Mouse (Mus musculus): ENCODE measurements around the gene Lman2.

The Lman2 gene

DNA sequence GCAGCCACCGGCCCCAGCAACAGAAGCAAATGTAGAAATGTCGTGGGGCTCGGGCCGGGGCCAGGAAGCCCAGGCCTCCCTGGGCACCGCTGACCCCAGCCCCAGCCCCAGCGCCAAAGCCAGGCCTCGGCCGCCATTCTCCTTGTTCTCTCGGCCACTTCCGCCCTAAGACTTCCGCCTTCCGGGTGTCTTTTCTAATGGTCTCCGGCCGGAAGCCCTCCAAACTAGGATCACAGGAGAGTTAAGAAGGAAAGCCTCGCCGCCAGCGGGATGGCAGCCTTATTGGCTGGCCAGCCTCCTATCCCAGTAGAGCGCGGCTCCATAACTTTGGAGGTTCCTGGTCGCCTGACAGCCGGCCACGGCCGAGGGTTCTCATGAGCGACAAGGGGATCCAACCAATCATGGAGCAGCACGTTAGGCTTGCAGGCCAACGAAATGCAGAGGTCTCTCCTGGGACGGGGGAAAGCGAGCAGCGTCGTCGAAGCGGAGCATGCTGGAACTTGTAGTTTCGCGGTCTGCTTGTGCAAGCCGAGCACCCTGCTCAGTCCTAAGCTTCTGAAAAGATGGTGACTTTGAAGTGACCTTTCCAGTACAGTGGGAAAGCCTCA is at the start of gene Lman2:
TSS of gene Lman2 (minus strand) at position 331 of the 608 bp plus-strand sequence.
- DNase-seq: peak; percentile 88

DNA sequence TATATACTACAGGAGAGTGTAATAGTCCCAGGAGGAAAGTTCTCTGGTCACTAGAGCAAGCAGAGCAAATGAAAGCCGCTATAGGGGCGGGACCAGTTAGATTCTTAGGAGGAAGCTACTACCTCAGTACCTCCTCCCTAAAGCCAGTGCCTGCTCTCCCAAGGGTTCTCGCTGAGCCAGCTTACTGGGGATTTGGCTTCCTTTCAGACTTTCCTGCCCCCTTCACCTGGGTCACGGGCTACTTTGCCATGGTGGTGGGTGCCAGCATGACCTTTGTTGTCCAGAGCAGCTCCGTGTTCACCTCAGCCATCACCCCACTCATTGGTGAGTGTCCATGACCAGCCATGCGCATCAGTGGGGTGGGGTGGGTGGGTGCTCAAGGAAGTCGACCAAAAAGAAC is 49.2 kb upstream of the Lman2 start:
- DNase-seq: no peak

GRCm38 (mm10) chr13:55408546-55409120 is 46.0 kb upstream of the Lman2 start:
- no peak for DNase-seq

DNA sequence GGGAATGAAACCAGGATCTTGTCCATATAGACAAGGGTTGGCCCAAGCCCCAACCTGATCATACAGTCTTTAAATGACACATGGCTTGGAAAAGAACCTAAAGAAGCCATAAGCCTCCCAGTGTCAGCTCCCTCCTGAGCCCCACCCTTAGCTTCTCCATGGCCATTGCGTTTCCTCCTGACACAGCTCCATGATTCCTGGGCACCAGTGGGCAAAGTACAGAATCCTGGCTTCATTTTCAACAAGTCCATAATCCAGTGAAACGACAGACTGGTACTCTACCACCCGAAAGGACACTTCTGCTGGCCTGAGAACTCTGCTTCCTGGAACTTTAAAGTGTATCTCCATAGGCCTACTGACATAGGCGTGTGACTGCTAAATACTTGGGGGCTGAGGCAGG is 44.8 kb upstream of the Lman2 start:
- no peak for DNase-seq

DNA sequence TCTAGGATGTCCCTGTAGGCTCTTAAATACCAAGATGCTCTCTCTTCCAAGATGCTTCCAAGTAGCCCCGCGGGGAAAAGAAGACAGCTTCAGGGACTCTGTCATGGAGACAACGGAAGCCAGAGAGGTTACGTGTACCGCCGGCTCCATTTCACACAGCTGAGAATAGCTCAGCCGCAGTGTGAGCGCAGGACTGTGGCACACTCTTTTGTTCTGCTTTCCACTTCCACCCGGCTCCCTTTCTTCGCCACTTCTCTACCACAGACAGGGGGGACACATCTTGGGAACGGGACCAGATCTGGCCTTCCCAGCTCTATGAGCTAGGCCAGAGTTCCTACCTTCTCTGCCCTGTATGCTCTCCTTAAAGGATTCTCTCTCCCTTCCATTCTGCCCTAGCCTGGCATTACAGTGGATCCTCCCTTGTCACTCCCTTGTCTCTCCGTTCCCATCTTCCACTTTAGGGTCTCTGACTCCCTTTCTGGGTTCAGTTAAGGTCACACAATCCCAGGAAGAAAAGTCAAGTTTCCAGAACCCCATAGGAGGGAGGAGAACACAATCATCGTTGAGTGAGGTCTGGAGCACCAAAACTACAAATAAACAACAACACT is 43.3 kb upstream of the Lman2 start:
- no peak for DNase-seq

DNA sequence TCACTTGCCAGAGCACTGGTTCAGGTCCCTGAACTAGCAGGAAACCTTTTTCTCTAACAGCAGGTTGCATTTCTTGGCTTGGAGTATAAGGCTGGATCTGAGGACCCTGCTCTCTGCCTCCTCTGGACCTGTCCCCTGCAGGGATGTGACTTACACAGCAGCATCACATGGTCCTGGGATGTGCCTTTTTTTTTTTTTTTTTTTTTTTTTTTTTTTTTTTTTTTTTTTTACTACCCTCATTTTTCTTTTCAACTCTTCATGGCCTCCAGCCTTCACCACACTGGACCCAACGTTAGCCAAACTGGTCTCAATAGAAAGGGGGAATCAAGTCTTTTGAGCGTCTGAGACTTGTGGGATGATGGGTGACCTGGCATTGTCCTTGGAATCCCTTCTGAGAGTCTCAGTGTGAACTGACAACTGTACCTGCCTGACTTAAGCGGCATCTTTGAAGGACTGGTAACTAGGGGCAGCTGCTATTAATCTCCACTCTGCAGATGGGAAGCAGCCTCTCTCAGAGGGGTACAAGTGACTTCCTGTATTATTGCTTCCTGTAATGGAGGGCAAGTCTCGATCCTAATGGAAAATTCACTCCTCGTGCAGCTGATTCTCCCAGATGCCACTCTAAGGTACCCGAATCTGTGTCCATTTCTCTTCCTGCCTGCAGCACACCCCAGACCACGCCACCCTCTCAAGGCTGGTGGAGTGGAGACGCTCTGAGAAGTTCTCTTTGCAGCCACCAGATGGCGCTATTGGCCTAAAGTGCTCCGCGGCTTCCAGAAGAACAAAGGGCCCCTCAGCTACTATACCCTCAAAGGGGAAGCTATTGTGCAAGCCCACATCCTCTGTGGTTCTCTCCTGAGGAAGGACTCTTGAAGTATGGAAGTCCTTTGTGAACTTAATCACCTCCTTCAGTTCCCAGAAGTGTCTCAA is 42.5 kb upstream of the Lman2 start:
- DNase-seq: peak; percentile 85

- no peak for DNase-seq
Observed at GRCm38 (mm10) chr13:55403935-55404852, 41.6 kb upstream of the Lman2 start.

DNA sequence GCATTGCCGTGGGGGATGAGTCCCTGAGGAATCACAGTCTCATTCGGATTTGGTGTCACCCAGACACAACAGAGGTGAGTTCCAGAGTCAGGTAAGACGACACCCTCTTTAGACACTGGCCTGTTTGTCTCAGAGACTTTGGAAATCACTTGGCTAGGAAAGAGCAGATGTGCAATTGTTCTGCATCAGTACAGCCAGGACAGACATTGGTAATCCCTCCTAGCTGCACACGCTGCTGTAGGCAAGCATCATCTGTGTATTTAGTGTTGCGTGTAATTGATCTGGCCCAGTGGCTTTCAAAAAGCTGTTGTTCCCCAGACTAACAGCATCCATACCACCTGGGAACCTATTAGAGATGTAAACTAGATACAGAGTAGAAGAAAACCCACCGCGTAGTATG is 40.7 kb upstream of the Lman2 start:
- DNase-seq: no peak

GRCm38 (mm10) chr13:55400039-55400346 is 37.4 kb upstream of the Lman2 start:
- no peak for DNase-seq

- DNase-seq: no peak
Observed at GRCm38 (mm10) chr13:55399300-55400038, 36.9 kb upstream of the Lman2 start.

DNA sequence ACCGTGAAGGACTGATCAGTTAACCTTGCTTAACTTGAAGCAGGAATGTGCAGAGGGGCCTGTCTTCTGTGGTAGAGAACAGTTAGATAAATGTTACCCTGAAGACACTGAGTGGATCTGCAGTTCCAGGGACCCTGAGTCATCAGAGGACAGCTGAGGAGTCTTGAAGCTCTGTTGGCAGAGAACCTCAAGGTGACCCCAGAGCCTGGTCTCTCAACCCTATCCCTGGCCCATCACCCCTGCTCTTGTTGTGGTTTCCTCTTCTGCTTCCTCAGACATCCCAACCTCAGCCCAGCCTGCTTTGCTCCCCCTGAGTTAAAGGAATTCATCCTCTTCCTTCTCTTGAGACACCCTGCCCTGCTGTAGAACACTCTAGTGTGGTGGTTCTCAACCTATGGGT is 35.5 kb upstream of the Lman2 start, which contains the start of gene Slc34a1:
TSS of gene Slc34a1 (plus strand) at position 100 of the 400 bp plus-strand sequence.
- no peak for DNase-seq

DNA sequence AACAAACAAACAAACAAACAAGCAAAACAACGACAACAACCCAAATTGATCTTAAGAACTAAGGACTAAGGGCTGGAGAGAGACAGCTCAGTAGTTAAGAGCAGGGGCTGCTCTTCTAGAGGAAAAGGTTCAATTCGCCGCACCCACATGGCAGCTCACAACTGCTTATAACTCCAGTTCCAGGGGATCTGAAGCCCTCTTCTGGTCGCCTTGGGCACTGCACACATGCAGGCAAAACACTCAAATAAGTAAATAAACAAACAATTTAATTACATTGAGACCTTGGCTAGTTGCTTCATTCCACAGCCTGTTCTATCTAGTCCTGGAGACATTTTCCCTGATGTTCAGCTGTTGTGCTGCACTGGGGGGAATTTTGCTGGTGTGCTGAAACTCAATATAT is 30.4 kb upstream of the Lman2 start:
- DNase-seq: no peak

DNA sequence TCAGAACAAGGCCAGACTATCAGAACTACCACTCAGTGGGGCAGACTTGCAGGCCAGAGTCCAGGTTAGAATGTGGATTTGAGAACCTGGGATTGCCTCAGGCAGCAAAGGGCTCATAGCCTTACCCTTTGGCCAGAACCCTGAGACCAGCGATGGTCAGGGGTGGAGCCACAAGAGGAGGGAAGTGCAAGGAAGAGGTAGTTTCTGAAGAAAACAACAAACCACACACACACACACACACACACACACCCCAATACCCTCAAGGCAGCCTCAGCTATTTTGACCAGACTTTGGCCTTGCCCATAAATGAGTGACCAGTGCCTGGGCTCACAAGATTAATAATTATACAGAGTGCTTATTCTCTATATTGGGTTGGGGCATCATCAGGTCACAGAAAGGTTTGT is 29.0 kb upstream of the Lman2 start:
- DNase-seq: no peak

DNA sequence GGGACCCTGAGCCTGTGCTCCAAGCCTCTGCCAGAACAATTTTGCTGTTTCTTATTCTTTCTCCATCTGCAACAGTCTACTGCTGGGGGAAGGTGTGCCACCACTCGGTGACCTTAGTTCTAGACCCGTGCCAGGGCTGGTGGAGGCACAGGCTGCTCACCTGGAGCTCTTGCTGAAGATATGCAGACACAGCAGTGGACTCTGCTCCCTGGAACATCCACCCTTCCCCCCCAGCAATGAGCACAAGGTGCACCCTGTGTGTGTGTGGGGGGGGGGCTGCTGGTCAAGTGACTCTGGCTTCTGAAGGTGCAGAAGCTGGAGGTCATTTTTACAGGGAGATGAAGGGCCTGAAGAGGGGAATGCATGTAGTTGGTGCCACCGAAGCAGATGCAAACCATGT is 28.1 kb upstream of the Lman2 start:
- DNase-seq: no peak

DNA sequence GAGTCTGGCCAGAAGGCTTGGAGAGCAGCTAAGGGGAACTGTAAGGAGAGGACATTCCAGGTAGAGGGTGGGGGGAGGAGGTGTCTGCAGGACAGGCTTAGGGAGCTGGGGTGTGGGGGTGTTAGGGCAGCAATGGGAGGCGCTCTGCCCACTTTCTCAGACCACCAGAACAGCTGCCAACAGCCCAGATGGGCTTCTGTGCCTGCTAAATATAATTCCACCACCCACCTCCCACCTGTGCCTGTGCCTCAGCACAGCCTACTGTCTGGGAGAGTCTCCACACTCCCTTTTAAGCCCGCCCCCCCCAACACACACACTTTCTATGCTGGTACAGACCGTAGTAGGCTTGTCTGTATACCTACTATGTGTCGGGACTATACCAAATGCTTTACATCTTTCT is 19.2 kb upstream of the Lman2 start:
- DNase-seq: no peak

- DNase-seq: no peak
Observed at GRCm38 (mm10) chr13:55378907-55379580, 16.5 kb upstream of the Lman2 start.

GRCm38 (mm10) chr13:55375877-55376276 is 13.3 kb upstream of the Lman2 start:
- DNase-seq: no peak

DNA sequence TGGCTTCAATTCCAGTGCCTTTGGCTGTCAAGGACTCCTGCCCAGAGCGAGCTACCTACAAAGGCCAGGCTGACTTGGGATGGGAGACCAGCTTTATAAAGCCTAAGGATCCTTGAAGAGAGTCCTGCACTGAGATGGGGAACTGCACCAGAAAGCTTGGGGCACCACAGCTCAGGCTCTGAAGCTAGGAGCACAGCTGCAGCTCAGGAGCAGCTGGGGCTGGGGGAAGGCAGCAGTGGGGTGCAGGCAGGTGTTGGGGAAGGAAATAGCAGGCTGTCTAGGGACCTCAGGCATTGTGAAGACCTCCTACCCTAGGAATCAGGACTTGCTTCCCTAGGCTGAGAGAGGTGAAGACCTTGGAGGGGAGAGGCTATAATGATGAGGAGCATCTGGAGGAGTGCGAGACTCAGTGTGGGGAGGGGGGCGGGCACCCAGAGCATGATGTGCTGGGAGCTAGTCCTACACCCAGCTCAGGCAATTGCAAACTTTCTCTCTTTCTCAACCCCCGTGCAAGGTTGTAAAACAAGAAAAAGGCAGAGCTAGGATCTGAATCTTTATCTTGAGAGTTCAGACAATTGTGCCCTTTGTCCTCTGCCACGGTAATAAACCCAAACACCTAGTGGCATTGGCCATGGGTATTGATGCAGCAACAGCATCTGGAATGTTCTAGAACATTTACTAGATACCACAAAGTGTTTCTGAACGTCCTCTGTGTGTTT is 11.8 kb upstream of the Lman2 start:
- no peak for DNase-seq

DNA sequence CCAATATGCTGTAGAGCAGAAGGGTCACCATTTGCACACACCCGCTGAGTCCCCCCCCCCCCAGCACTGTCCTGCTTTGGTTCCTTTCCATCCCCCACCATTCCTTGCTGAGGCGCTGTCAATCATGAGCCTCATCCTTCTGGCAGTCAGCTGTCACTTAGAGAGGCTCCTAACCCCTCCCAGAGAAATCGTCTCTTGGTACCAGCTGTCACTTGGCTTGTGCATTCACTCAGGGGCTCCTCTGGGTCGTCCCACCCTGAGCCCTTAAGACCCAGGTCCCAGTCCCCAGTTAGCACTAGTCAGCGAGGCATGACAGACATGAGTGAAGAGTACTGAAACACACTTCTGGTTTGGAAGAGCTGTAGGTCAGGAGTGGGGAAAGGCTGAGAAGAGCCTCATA is 9.2 kb upstream of the Lman2 start:
- DNase-seq: no peak

- DNase-seq: no peak
Observed at GRCm38 (mm10) chr13:55371007-55371681, 8.6 kb upstream of the Lman2 start.

All from right cerebral cortex, postnatal 4 days (tissue).